ENCODE assay signal across 19 mouse cellular contexts in genomic region chr2:80618991-80619390, GRCm38 (mm10). TPM values are rescaled to one million over a fixed set of nuclear protein-coding genes. Genes with fewer than 3 reads are reported as not detected.
DNase-seq lines count a peak whose midpoint lies in the region; TF ChIP-seq lines count a peak whose summit lies in the region.
"Had no signal": no experiment of that assay in that cellular context is flagged by ENCODE, and none has a peak within 500 bp of the region (broad histone marks: within the 10 kb centered on the region; RNA-seq: fewer than 3 reads in every experiment).

No protein-coding gene starts in this region.

- peak overlapping the region; percentile 19; the same call in 1 of the 2 replicates for H3K27ac ChIP-seq in layer of hippocampus, adult 2 months
- H3K27ac ChIP-seq: embryonic facial prominence, embryonic 10.5 days; embryonic facial prominence, embryonic 12.5 days; forebrain, embryonic 13.5 days; forebrain, embryonic 15.5 days had no signal

- TF ChIP-seq CTCF in layer of hippocampus, adult 2 months (conservative IDR thresholded peaks at IDR 0.05), result no peak

- peak; percentile 52 for DNase-seq in adrenal gland, adult 2 months
- no peak for DNase-seq in adrenal gland, postnatal 4 days (ENCODE audit: low spot score in 2 of 2)
- DNase-seq in adrenal gland, postnatal 10 days, result peak; percentile 10
- no peak for DNase-seq in adrenal gland, postnatal 25 days
- DNase-seq in layer of hippocampus, adult 2 months (ENCODE audit: low spot score in 2 of 2), result no peak
- DNase-seq in layer of hippocampus, adult 9-10 months (ENCODE audit: low spot score), result no peak
- peak; percentile 16 for DNase-seq in adrenal gland, postnatal 14 days
- no peak for DNase-seq in retina, embryonic 14.5 days (ENCODE audit: low spot score)
- DNase-seq: B cell, adult 2 months; cerebellum, adult 11-12 months; cerebellum, adult 2 months; cerebellum, adult 9-10 months; cerebellum, postnatal 10 days; cerebellum, postnatal 25 days; forebrain, postnatal 0 days had no signal

- H3K4me3 ChIP-seq in layer of hippocampus, adult 2 months, result no peak overlapping the region
- H3K4me3 ChIP-seq: embryonic facial prominence, embryonic 10.5 days; embryonic facial prominence, embryonic 12.5 days; forebrain, embryonic 13.5 days; forebrain, embryonic 15.5 days had no signal

RNA-seq across cellular contexts. Expression of gene Nup35, which starts 2.0 kb away (rescaled TPM):
- 10 to 100 TPM; 20.3 to 29.8 TPM for total RNA-seq in adrenal gland, adult 2 months (2021)
- polyA plus RNA-seq in adrenal gland, adult 2 months (2012; rRNA removed), result 19.2 and 23.2 TPM in 2 replicates
- 10 to 100 TPM; 15.7 to 18.0 TPM for total RNA-seq in adrenal gland, postnatal 4 days (2021)
- 10 to 100 TPM; 14.6 to 18.6 TPM for total RNA-seq in adrenal gland, postnatal 10 days (2021)
- total RNA-seq in adrenal gland, postnatal 25 days (2021), result 29.6 and 31.8 TPM in 2 replicates
- 10 to 100 TPM; 16.5 to 18.8 TPM for total RNA-seq in layer of hippocampus, adult 2 months (2021)
- 18.6 and 22.9 TPM in 2 replicates for total RNA-seq in adrenal gland, postnatal 14 days (2021)

RNA-seq across cellular contexts. Expression of gene Dusp19, which starts 2.1 kb away (rescaled TPM):
- 10 to 100 TPM; 16.0 to 19.3 TPM for total RNA-seq in adrenal gland, adult 2 months (2021)
- 2.5 and 3.4 TPM in 2 replicates for polyA plus RNA-seq in adrenal gland, adult 2 months (2012; rRNA removed)
- total RNA-seq in adrenal gland, postnatal 4 days (2021), result 10 to 100 TPM; 14.4 to 15.6 TPM
- 10 to 100 TPM in 1 of 2 experiments, 1 to 10 TPM in 1; 9.0 to 13.3 TPM for total RNA-seq in adrenal gland, postnatal 10 days (2021)
- total RNA-seq in adrenal gland, postnatal 25 days (2021), result 19.9 and 24.0 TPM in 2 replicates
- 10 to 100 TPM; 27.9 to 28.4 TPM for total RNA-seq in layer of hippocampus, adult 2 months (2021)
- 10.9 and 11.8 TPM in 2 replicates for total RNA-seq in adrenal gland, postnatal 14 days (2021)

RNA-seq across cellular contexts. Expression of gene Nckap1, which starts 37.8 kb away (rescaled TPM):
- 100 to 1,000 TPM; 133 to 162 TPM for total RNA-seq in adrenal gland, adult 2 months (2021)
- 13.5 and 18.4 TPM in 2 replicates for polyA plus RNA-seq in adrenal gland, adult 2 months (2012; rRNA removed)
- 100 to 1,000 TPM; 130 to 133 TPM for total RNA-seq in adrenal gland, postnatal 4 days (2021)
- 100 to 1,000 TPM; 111 to 115 TPM for total RNA-seq in adrenal gland, postnatal 10 days (2021)
- total RNA-seq in adrenal gland, postnatal 25 days (2021), result 174 and 175 TPM in 2 replicates
- total RNA-seq in layer of hippocampus, adult 2 months (2021), result 100 to 1,000 TPM; 541 to 558 TPM
- total RNA-seq in adrenal gland, postnatal 14 days (2021), result 134 and 138 TPM in 2 replicates

Comparison
In these comparisons a context has a peak if more than half of its experiments do, and no peak if none do; other contexts are left out.
1. DNase-seq: peak in adrenal gland, adult 2 months (single experiment), adrenal gland, postnatal 10 days (single experiment) and adrenal gland, postnatal 14 days (single experiment); none in adrenal gland, postnatal 4 days (0 of 2), adrenal gland, postnatal 25 days (single experiment), layer of hippocampus, adult 2 months (0 of 2), layer of hippocampus, adult 9-10 months (single experiment) and retina, embryonic 14.5 days (single experiment).